Comparison of ENCODE assay signal across 15 mouse cellular contexts in the genomic region with DNA sequence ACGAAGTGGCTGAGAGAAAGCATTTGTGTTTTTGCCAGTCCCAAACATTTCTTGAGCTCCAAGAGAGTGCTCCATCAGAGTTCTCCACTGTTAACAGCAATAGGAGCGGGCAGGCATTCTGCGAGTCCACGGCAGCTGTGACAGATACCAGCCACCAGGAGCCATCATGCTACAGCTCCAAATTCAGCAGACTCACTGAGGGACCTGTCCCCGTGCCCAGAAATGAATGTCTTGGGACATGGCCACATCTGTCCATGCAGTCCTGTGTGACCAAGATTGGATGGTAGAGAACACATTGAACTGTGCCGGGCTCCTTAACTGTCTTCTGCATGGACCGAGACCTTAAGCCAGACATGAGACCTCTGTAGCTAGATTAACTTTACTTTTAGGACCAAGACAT. TPM values are rescaled to one million over a fixed set of nuclear protein-coding genes. Genes with fewer than 3 reads are reported as not detected.
DNase-seq lines count a peak whose midpoint lies in the region; ATAC-seq and TF ChIP-seq lines count a peak whose summit lies in the region.
"Had no signal": no experiment of that assay in that cellular context is flagged by ENCODE, and none has a peak within 500 bp of the region (broad histone marks: within the 10 kb centered on the region; RNA-seq: fewer than 3 reads in every experiment).

No protein-coding gene starts in this region.

- no peak overlapping the region for H3K4me3 ChIP-seq in kidney, embryonic 16.5 days (ENCODE audit: low read length)
- H3K4me3 ChIP-seq in heart, adult 2 months, result no peak overlapping the region
- H3K4me3 ChIP-seq: embryonic facial prominence, embryonic 10.5 days; hindbrain, embryonic 15.5 days; limb, embryonic 12.5 days; midbrain, embryonic 13.5 days; neural tube, embryonic 12.5 days had no signal

- peak; percentile 86; the same call in 1 of the 2 replicates for TF ChIP-seq EP300 in heart, adult 2 months (IDR thresholded peaks at IDR 0.05; ENCODE audit: insufficient read depth, low read depth, low read length)

- no peak overlapping the region for H3K27ac ChIP-seq in kidney, embryonic 16.5 days (ENCODE audit: low read length)
- H3K27ac ChIP-seq in heart, adult 2 months, result peak overlapping the region; percentile 60
- H3K27ac ChIP-seq: embryonic facial prominence, embryonic 10.5 days; hindbrain, embryonic 15.5 days; limb, embryonic 12.5 days; midbrain, embryonic 13.5 days; neural tube, embryonic 12.5 days had no signal

- no peak for TF ChIP-seq POLR2A in heart, adult 2 months (IDR thresholded peaks at IDR 0.05; ENCODE audit: insufficient read depth, low read depth, low read length)

- peak; percentile 70 for TF ChIP-seq CTCF in heart, adult 2 months (IDR thresholded peaks at IDR 0.05)

- no peaks in the 10 kb centered on the region for H3K36me3 ChIP-seq in kidney, embryonic 16.5 days (ENCODE audit: insufficient read depth, low read length)
- no peaks in the 10 kb centered on the region for H3K36me3 ChIP-seq in heart, adult 2 months (ENCODE audit: control insufficient read depth, insufficient read depth, low read length)
- H3K36me3 ChIP-seq: embryonic facial prominence, embryonic 10.5 days; limb, embryonic 12.5 days had no signal

- WGBS in kidney, embryonic 16.5 days, result 85% methylated on average over 7 of the region's 7 CpGs
- 60% methylated on average over 7 of the region's 7 CpGs for WGBS in heart, adult 2 months

- intact Hi-C loops in heart, adult 2 months (cut with DNase I), result loop anchor here (1.0 to 2.0 kb wide), 2 partner anchors 29 to 100 kb away; no protein-coding TSS in a partner anchor
- intact Hi-C loops in heart, postnatal 36 days (cut with DNase I), result loop anchor here (2.0 to 5.0 kb wide), 3 partner anchors 34 to 119 kb away; no protein-coding TSS in a partner anchor

- no peak overlapping the region for H3K4me2 ChIP-seq in kidney, embryonic 16.5 days (replicated peaks; ENCODE audit: low read depth, low read length)
- H3K4me2 ChIP-seq: hindbrain, embryonic 15.5 days; limb, embryonic 12.5 days; midbrain, embryonic 13.5 days; neural tube, embryonic 12.5 days had no signal

- H3K9me3 ChIP-seq in kidney, embryonic 16.5 days (ENCODE audit: low read length), result no peaks in the 10 kb centered on the region
- H3K9me3 ChIP-seq: embryonic facial prominence, embryonic 10.5 days; hindbrain, embryonic 15.5 days; limb, embryonic 12.5 days; midbrain, embryonic 13.5 days; neural tube, embryonic 12.5 days had no signal

- no peak overlapping the region for H3K9ac ChIP-seq in kidney, embryonic 16.5 days (replicated peaks; ENCODE audit: low read length)
- H3K9ac ChIP-seq in heart, adult 2 months (ENCODE audit: low read depth, low read length), result no peak overlapping the region
- H3K9ac ChIP-seq: hindbrain, embryonic 15.5 days; limb, embryonic 12.5 days; midbrain, embryonic 13.5 days; neural tube, embryonic 12.5 days had no signal

- no peaks in the 10 kb centered on the region for H3K27me3 ChIP-seq in kidney, embryonic 16.5 days (ENCODE audit: insufficient read depth, low read length)
- H3K27me3 ChIP-seq in heart, adult 2 months (ENCODE audit: control insufficient read depth, insufficient read depth, low read length), result no peaks in the 10 kb centered on the region
- H3K27me3 ChIP-seq: hindbrain, embryonic 15.5 days; limb, embryonic 12.5 days; midbrain, embryonic 13.5 days; neural tube, embryonic 12.5 days had no signal

- ATAC-seq in kidney, embryonic 16.5 days (ENCODE audit: low FRiP score, low TSS enrichment), result no peak
- ATAC-seq: midbrain, embryonic 13.5 days had no signal

- no peaks in the 10 kb centered on the region; the same call in none of the 2 replicates for H3K79me2 ChIP-seq in heart, adult 2 months (replicated peaks; ENCODE audit: control insufficient read depth, insufficient read depth, low read length)

- DNase-seq in adrenal gland, postnatal 14 days, result peak; percentile 52
- no peak for DNase-seq in adrenal gland, adult 2 months
- DNase-seq in kidney, postnatal 10 days, result peak; percentile 26
- peak; percentile 64 to 77 for DNase-seq in heart, adult 2 months
- DNase-seq in heart, postnatal 36 days, result peak; percentile 52 to 61
- no peak for DNase-seq in c-Kit-positive CD71-positive TER-119-positive erythroid progenitor cells, embryonic 14.5 days (ENCODE audit: low spot score)
- DNase-seq in kidney, adult 9 months, result no peak
- DNase-seq: kidney, adult 2 months; layer of hippocampus, adult 9-11 months had no signal

- H3K4me1 ChIP-seq in kidney, embryonic 16.5 days (ENCODE audit: insufficient read depth, low read length), result no peaks in the 10 kb centered on the region
- peaks cover 2% of the 10 kb centered on the region; the same call in 1 of the 2 replicates for H3K4me1 ChIP-seq in heart, adult 2 months (ENCODE audit: control insufficient read depth, insufficient read depth, low read length)
- H3K4me1 ChIP-seq: hindbrain, embryonic 15.5 days; midbrain, embryonic 13.5 days; neural tube, embryonic 12.5 days had no signal

RNA-seq across cellular contexts. Expression of a gene that starts 31.9 kb away (rescaled TPM):
- total RNA-seq in adrenal gland, postnatal 14 days (2021), result 24.1 and 24.6 TPM in 2 replicates
- 10 to 100 TPM; 16.1 to 22.6 TPM for total RNA-seq in adrenal gland, adult 2 months (2021)
- 12.6 and 19.5 TPM in 2 replicates for polyA plus RNA-seq in adrenal gland, adult 2 months (2012; rRNA removed)
- polyA plus RNA-seq in kidney, embryonic 16.5 days (2015; fragmentation: Nextera tagmentation; extraction: Ambion mirVana), result 57.3 and 58.0 TPM in 2 replicates
- total RNA-seq in heart, adult 2 months (2021), result 10 to 100 TPM; 28.5 to 28.8 TPM
- polyA plus RNA-seq in heart, adult 2 months (2012; rRNA removed), result 33.4 and 34.1 TPM in 2 replicates
- total RNA-seq in heart, postnatal 36 days (2021), result 10 to 100 TPM; 32.0 to 35.5 TPM

Comparison
In these comparisons a context has a peak if more than half of its experiments do, and no peak if none do; other contexts are left out.
1. DNase-seq: peak in adrenal gland, postnatal 14 days (single experiment), kidney, postnatal 10 days (single experiment), heart, adult 2 months (2 of 2) and heart, postnatal 36 days (2 of 2); none in adrenal gland, adult 2 months (single experiment), c-Kit-positive CD71-positive TER-119-positive erythroid progenitor cells, embryonic 14.5 days (single experiment) and kidney, adult 9 months (single experiment).